Mouse (Mus musculus) embryonic facial prominence, embryonic 10.5 days (tissue): ENCODE data around the gene Vamp4. TPM values are rescaled to one million over a fixed set of nuclear protein-coding genes. Genes with fewer than 3 reads are reported as not detected.

Experiments used
- DNase-seq: peaks from one replicate; pipeline ENCODE4 v3.0.0-alpha.2; 2017; ENCODE audit warnings: low spot score
- H3K27ac ChIP-seq: fragments of 300-500 bp; sonication (generic); replicated peaks from 2 replicates; pipeline ENCODE4 v1.5.1; 2016; ENCODE audit warnings: mild to moderate bottlenecking
- H3K27me3 ChIP-seq: fragments of 300-500 bp; sonication (generic); replicated peaks from 2 replicates; pipeline ENCODE4 v1.6.1; 2016; ENCODE audit warnings: low read depth, mild to moderate bottlenecking; ENCODE audit not compliant: poor library complexity, severe bottlenecking
- H3K36me3 ChIP-seq: fragments of 300-500 bp; sonication (generic); replicated peaks from 2 replicates; pipeline ENCODE4 v1.6.1; 2016; ENCODE audit warnings: mild to moderate bottlenecking, moderate library complexity
- H3K4me1 ChIP-seq: fragments of 300-500 bp; sonication (generic); 2 replicates; pipeline ENCODE4 v1.6.1; 2016
- H3K4me3 ChIP-seq: fragments of 300-500 bp; sonication (generic); 2 replicates; pipeline ENCODE4 v1.5.1; 2016; ENCODE audit warnings: mild to moderate bottlenecking, moderate library complexity
- H3K9me3 ChIP-seq: fragments of 300-500 bp; sonication (generic); 2 replicates; pipeline ENCODE4 v1.6.1; 2016; ENCODE audit warnings: mild to moderate bottlenecking
- WGBS: fragments of 180-500 bp; shearing (Covaris S2); methylation state at CpG from one replicate; pipeline ENCODE4 v1.1.7; 2016; 5-methylcytosine and 5-hydroxymethylcytosine counted together
- polyA plus RNA-seq: library from polyadenylated mRNA; unstranded; fragments of >200 nt; fragmentation: Nextera tagmentation; extraction: Ambion mirVana; gene quantifications from 2 replicates; pipeline ENCODE4 v1.2.1, GENCODE M21; 2016

The Vamp4 gene
- polyA plus RNA-seq, 1 experiment from 2014 or later, result 54.7 TPM

- DNase-seq, result no peak
- peaks cover 4% of the 10 kb centered on the region for H3K4me1 ChIP-seq
- H3K36me3 ChIP-seq, result no peaks in the 10 kb centered on the region
- H3K27me3 ChIP-seq, result no peaks in the 10 kb centered on the region
- 89% methylated on average over 9 of the region's 9 CpGs for WGBS
- H3K9me3 ChIP-seq, result no peaks in the 10 kb centered on the region
- H3K27ac ChIP-seq, result no peak overlapping the region
- no peak overlapping the region for H3K4me3 ChIP-seq
These were observed 17.4 kb upstream of the Vamp4 start for GRCm38 (mm10) chr1:162552956-162553355.

DNA sequence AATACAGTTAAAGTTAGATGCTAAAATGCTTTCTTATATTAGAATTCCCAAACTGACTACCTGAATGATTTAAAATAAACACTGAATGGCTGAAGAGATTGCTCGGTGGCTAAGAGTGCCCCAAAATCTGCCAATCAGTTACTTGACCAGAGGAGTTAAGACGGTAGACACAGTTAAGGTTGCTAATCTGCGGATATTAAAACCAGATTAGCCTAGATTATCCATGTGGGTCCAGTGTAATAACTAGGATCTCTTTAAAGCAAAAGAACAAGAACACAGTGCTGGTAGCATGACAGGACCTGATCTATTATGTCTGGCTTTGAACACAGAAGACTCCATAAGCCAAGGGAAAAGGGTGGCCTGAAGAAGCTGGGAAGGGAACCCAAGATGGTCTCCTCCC is 16.1 kb upstream of the Vamp4 start:
- H3K27ac ChIP-seq, result no peak overlapping the region
- no peak overlapping the region for H3K4me3 ChIP-seq
- no peaks in the 10 kb centered on the region for H3K27me3 ChIP-seq
- H3K9me3 ChIP-seq, result no peaks in the 10 kb centered on the region
- WGBS, result 82% methylated on average over 3 of the region's 3 CpGs
- H3K4me1 ChIP-seq, result no peaks in the 10 kb centered on the region
- DNase-seq, result no peak
- no peaks in the 10 kb centered on the region for H3K36me3 ChIP-seq

DNA sequence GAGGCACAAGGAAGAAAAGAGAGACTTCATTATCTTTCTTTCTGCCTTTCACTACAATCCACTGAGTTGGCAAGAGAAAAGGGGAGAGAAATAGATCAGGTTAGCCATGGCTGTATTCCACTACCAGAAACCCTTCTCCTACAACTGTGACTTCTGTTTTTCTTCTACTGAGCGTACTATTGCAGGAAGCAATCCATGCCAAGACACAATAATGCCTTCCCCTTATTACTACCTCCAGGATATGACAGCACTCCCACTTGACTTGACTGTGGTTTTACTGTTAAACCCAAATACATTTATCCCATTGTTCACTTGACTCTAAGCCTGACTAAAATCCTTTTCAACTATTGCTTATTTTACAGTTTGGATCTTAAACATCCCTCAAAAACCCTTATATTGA is 7.1 kb upstream of the Vamp4 start:
- no peak overlapping the region for H3K4me3 ChIP-seq
- H3K27me3 ChIP-seq, result no peaks in the 10 kb centered on the region
- no peaks in the 10 kb centered on the region for H3K36me3 ChIP-seq
- no peaks in the 10 kb centered on the region for H3K9me3 ChIP-seq
- peaks cover 9% of the 10 kb centered on the region for H3K4me1 ChIP-seq
- WGBS, result 78% methylated on average over 1 of the region's 1 CpGs
- H3K27ac ChIP-seq, result no peak overlapping the region
- DNase-seq, result no peak

GRCm38 (mm10) chr1:162564992-162565391 is 5.3 kb upstream of the Vamp4 start:
- Histone ChIP-seq H3K36me3 (no peaks in the 10 kb centered on the region), H3K4me1 (peaks cover 16% of the 10 kb centered on the region), H3K27me3 (no peaks in the 10 kb centered on the region), H3K4me3 (no peak overlapping the region), H3K27ac (no peak overlapping the region), H3K9me3 (no peaks in the 10 kb centered on the region)
- DNase-seq, result no peak
- WGBS, result 62% methylated on average over 3 of the region's 3 CpGs

DNA sequence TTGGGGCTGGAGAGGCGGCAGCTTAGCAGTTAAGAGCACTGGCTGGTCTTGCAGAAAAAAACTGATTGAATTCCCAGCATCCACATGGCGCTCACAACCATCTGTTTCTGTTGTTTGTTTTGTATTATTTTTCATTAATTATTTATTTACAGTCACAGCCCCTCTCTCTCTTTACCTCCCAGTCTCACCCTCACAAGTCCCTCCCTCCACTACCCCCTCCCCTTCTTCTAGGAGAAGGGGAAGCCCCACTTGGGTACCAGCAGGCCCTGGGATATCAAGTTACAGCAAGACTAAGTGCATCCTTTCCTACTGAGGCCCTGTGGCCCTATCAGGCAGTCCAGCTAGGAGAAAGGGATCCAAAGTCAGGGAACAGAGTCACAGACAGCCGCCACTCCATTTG is 3.0 kb upstream of the Vamp4 start:
- Histone ChIP-seq H3K9me3 (no peaks in the 10 kb centered on the region), H3K4me3 (no peak overlapping the region), H3K36me3 (no peaks in the 10 kb centered on the region), H3K4me1 (peaks cover 23% of the 10 kb centered on the region), H3K27ac (no peak overlapping the region; the same call in 1 of the 2 replicates), H3K27me3 (no peaks in the 10 kb centered on the region)
- peak; percentile 45 for DNase-seq
- 31% methylated on average over 3 of the region's 3 CpGs for WGBS

- H3K27ac ChIP-seq, result peak overlapping the region; percentile 97
- DNase-seq, result no peak
- H3K36me3 ChIP-seq, result peaks cover 20% of the 10 kb centered on the region
- H3K27me3 ChIP-seq, result no peaks in the 10 kb centered on the region
- H3K4me1 ChIP-seq, result peaks cover 23% of the 10 kb centered on the region
- under 1% methylated on average over 46 of the region's 46 CpGs for WGBS
- peaks cover 9% of the 10 kb centered on the region; the same call in 1 of the 2 replicates for H3K9me3 ChIP-seq
- H3K4me3 ChIP-seq, result peak overlapping the region; percentile 97
These were observed 751 bp downstream of the Vamp4 start for GRCm38 (mm10) chr1:162570931-162571601.

DNA sequence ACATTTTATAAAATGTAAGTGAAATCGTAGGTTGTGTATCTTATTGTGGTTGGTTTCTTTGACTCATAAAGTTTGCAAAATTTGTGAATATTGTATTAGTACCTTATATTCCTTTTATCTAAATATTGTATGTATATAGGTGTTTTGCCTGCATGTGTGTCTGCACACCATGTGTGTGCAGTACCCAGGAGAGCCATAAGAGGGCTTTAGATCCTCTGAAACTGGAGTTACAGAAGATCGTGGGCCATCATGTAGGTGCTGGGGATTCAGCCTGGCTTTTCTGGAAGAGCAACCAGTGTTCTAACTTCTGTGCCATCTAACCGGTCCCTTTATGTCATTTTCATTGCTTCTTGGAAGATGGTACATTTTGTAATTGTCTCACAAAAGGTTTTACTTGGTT is 4.8 kb downstream of the Vamp4 start:
- H3K36me3 ChIP-seq, result peaks cover 38% of the 10 kb centered on the region
- H3K27ac ChIP-seq, result no peak overlapping the region
- peaks cover 9% of the 10 kb centered on the region; the same call in 1 of the 2 replicates for H3K9me3 ChIP-seq
- peaks cover 7% of the 10 kb centered on the region for H3K4me1 ChIP-seq
- no peak overlapping the region for H3K4me3 ChIP-seq
- DNase-seq, result no peak
- WGBS, result 95% methylated on average over 3 of the region's 3 CpGs
- H3K27me3 ChIP-seq, result no peaks in the 10 kb centered on the region

GRCm38 (mm10) chr1:162582884-162583283 is 12.6 kb downstream of the Vamp4 start:
- Histone ChIP-seq H3K4me3 (no peak overlapping the region), H3K27me3 (no peaks in the 10 kb centered on the region), H3K9me3 (no peaks in the 10 kb centered on the region), H3K27ac (no peak overlapping the region), H3K36me3 (peaks cover 50% of the 10 kb centered on the region), H3K4me1 (no peaks in the 10 kb centered on the region)
- WGBS, result 91% methylated on average over 2 of the region's 2 CpGs
- no peak for DNase-seq

GRCm38 (mm10) chr1:162586282-162586681 is 16.0 kb downstream of the Vamp4 start:
- Histone ChIP-seq H3K4me1 (peaks cover 8% of the 10 kb centered on the region), H3K4me3 (no peak overlapping the region), H3K36me3 (peaks cover 34% of the 10 kb centered on the region), H3K27ac (no peak overlapping the region), H3K9me3 (no peaks in the 10 kb centered on the region), H3K27me3 (no peaks in the 10 kb centered on the region)
- 90% methylated on average over 4 of the region's 4 CpGs for WGBS
- no peak for DNase-seq

GRCm38 (mm10) chr1:162588606-162589005 is 18.3 kb downstream of the Vamp4 start:
- Histone ChIP-seq H3K27ac (no peak overlapping the region), H3K36me3 (peaks cover 29% of the 10 kb centered on the region), H3K27me3 (no peaks in the 10 kb centered on the region), H3K4me3 (no peak overlapping the region), H3K9me3 (no peaks in the 10 kb centered on the region), H3K4me1 (peaks cover 8% of the 10 kb centered on the region)
- DNase-seq, result no peak
- 93% methylated on average over 3 of the region's 3 CpGs for WGBS

GRCm38 (mm10) chr1:162589443-162589842 is 19.1 kb downstream of the Vamp4 start:
- Histone ChIP-seq H3K4me3 (no peak overlapping the region), H3K27ac (peak overlapping the region; percentile 36; the same call in 1 of the 2 replicates), H3K27me3 (no peaks in the 10 kb centered on the region), H3K4me1 (peaks cover 8% of the 10 kb centered on the region), H3K36me3 (peaks cover 23% of the 10 kb centered on the region), H3K9me3 (no peaks in the 10 kb centered on the region)
- WGBS, result 7% methylated on average over 9 of the region's 9 CpGs
- peak; percentile 79 for DNase-seq

DNA sequence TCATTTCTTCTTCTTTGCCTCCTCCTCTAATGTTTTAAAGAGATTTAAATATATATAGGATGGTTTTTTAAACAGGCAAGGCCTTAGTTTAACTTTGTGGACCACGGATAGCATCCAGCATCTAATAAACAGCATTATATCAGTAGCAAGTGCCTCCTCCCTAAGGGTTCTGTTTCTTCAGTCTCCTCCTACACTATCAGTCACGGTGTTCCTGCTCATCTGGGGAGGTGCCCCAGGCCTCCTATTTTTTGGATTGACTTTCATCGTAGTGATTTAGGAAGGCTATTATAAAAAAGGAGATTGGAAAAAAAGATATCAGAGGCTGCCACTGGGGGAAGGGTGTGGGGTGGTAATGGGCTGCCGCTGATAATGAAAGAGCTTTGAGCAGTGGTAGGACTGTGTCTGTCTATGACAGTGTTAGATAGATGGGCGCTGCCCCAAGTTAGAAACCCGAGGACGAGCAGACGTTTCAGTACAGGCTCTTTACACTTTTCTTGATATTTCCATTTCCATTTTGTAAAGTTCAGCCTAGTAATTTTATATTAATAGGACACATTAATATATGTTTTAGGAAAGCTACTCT is 20.2 kb downstream of the Vamp4 start:
- 80% methylated on average over 8 of the region's 8 CpGs for WGBS
- peaks cover 21% of the 10 kb centered on the region for H3K36me3 ChIP-seq
- DNase-seq, result no peak
- H3K27ac ChIP-seq, result no peak overlapping the region
- H3K4me3 ChIP-seq, result no peak overlapping the region
- H3K27me3 ChIP-seq, result no peaks in the 10 kb centered on the region
- no peaks in the 10 kb centered on the region for H3K9me3 ChIP-seq
- H3K4me1 ChIP-seq, result peaks cover 8% of the 10 kb centered on the region

DNA sequence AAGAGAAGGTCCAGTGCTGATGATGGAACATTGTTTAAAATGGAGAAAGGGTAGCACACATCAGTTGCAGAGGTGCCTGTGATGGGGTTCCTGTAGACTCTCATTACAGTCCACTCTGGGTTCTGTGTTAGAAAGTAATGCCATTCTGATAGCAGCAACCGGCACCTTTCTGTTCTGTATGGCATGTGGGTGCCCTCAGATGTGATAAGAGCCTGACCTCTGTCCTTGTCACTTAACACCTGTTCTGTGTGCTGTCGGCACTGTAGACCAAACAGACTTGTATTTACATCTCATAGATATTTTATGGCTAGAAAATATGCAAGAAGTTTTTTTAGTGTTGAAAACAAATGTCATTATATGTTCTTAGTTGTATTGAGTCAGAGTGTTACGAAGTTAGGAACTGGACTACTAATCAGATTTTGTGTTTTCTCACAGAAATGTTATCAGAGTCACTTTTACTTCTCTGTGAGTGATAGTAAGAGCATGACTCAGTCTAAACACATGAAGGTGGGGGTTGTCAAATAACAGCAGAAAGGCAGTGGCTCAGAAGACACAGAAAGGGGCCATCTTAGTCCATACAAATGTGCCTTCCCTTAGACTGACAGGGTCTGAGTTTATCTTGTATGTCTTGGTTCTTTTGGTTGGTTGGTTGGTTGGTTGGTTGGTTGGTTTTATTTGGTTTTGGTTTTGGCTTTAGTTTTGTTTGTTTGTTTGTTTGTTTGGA is 27.2 kb downstream of the Vamp4 start:
- 86% methylated on average over 3 of the region's 3 CpGs for WGBS
- Histone ChIP-seq H3K27me3 (no peaks in the 10 kb centered on the region), H3K4me1 (no peaks in the 10 kb centered on the region), H3K4me3 (no peak overlapping the region), H3K27ac (no peak overlapping the region), H3K36me3 (peaks cover 43% of the 10 kb centered on the region), H3K9me3 (no peaks in the 10 kb centered on the region)
- DNase-seq, result no peak
